ENCODE assay signal across 30 mouse cellular contexts in the genomic region with DNA sequence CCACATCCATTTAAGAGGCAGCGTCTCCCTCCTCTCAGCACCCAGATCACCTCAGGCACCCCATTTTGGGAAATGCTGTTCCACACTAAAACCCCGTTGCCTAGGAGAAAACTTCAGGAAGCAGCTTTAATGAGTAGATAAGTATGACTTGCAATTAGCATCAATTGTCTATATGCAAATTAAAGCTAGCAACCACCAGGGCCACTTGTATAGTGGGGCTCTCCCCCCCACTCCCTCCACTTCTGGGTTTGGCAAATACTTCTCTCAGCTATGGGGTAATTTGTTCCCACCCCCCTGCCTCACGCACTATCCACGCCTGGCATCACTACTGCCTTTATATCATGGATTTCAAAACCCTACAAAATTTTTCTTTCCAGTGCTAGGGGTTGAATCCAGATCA. TPM values are rescaled to one million over a fixed set of nuclear protein-coding genes. Genes with fewer than 3 reads are reported as not detected.
DNase-seq lines count a peak whose midpoint lies in the region; ATAC-seq lines count a peak whose summit lies in the region.
"Had no signal": no experiment of that assay in that cellular context is flagged by ENCODE, and none has a peak within 500 bp of the region (broad histone marks: within the 10 kb centered on the region; RNA-seq: fewer than 3 reads in every experiment).

No protein-coding gene starts in this region.

- DNase-seq in forebrain, embryonic 11.5 days (ENCODE audit: low spot score), result no peak
- DNase-seq in left cerebral cortex, postnatal 14 days (ENCODE audit: low spot score in 2 of 2), result peak; percentile 41 to 42
- DNase-seq in left cerebral cortex, adult 18-20 months (ENCODE audit: low spot score in 2 of 2), result no peak
- peak; percentile 73 for DNase-seq in forebrain, embryonic 14.5 days (ENCODE audit: low spot score)
- DNase-seq in urinary bladder, postnatal 10 days (ENCODE audit: low spot score), result no peak
- DNase-seq: adrenal gland, postnatal 14 days; cerebellum, adult 2 months; cerebellum, postnatal 25 days; gastrocnemius, postnatal 36 days; heart, adult 18-20 months; heart, postnatal 4 days; kidney, postnatal 25 days; liver; lung, adult 2 months; lung, postnatal 10 days; right cerebral cortex, postnatal 14 days; thymus, postnatal 4 days had no signal

- H3K4me2 ChIP-seq in forebrain, embryonic 13.5 days, result no peak overlapping the region
- H3K4me2 ChIP-seq in forebrain, embryonic 11.5 days (ENCODE audit: low read depth, low read length, severe bottlenecking), result no peak overlapping the region
- no peak overlapping the region for H3K4me2 ChIP-seq in forebrain, embryonic 14.5 days (ENCODE audit: low read length)
- H3K4me2 ChIP-seq in neural tube, embryonic 15.5 days, result no peak overlapping the region
- H3K4me2 ChIP-seq in kidney, embryonic 14.5 days (replicated peaks; ENCODE audit: low read depth, low read length), result no peak overlapping the region
- H3K4me2 ChIP-seq: embryonic facial prominence, embryonic 15.5 days; heart, embryonic 12.5 days; kidney, embryonic 15.5 days; midbrain, embryonic 13.5 days had no signal

- no peaks in the 10 kb centered on the region for H3K27me3 ChIP-seq in forebrain, embryonic 13.5 days
- no peaks in the 10 kb centered on the region for H3K27me3 ChIP-seq in forebrain, embryonic 11.5 days (ENCODE audit: control insufficient read depth, insufficient read depth, low read length)
- H3K27me3 ChIP-seq in forebrain, embryonic 14.5 days (replicated peaks; ENCODE audit: control insufficient read depth, insufficient read depth, low read length), result no peaks in the 10 kb centered on the region
- H3K27me3 ChIP-seq in neural tube, embryonic 15.5 days (replicated peaks), result no peaks in the 10 kb centered on the region
- H3K27me3 ChIP-seq in kidney, embryonic 14.5 days (ENCODE audit: control insufficient read depth, insufficient read depth, low read length), result peaks cover 4% of the 10 kb centered on the region; the same call in 1 of the 2 replicates
- H3K27me3 ChIP-seq: embryonic facial prominence, embryonic 15.5 days; heart, embryonic 12.5 days; midbrain, embryonic 13.5 days; Patski had no signal

- H3K4me1 ChIP-seq in forebrain, embryonic 13.5 days, result peaks cover 44% of the 10 kb centered on the region
- H3K4me1 ChIP-seq in forebrain, embryonic 11.5 days (replicated peaks; ENCODE audit: control insufficient read depth, insufficient read depth, low read length), result peaks cover 2% of the 10 kb centered on the region; the same call in 1 of the 2 replicates
- peaks cover 20% of the 10 kb centered on the region for H3K4me1 ChIP-seq in forebrain, embryonic 14.5 days (ENCODE audit: control insufficient read depth, insufficient read depth, low read length)
- H3K4me1 ChIP-seq in neural tube, embryonic 15.5 days, result peaks cover 28% of the 10 kb centered on the region
- no peaks in the 10 kb centered on the region for H3K4me1 ChIP-seq in kidney, embryonic 14.5 days (ENCODE audit: control insufficient read depth, insufficient read depth, low read length)
- H3K4me1 ChIP-seq: kidney, embryonic 15.5 days had no signal

- peak; percentile 56 for ATAC-seq in forebrain, embryonic 13.5 days
- no peak; the same call in 1 of the 2 replicates for ATAC-seq in forebrain, embryonic 11.5 days (replicated peaks; ENCODE audit: low FRiP score)
- ATAC-seq in forebrain, embryonic 14.5 days, result peak; percentile 69
- ATAC-seq in neural tube, embryonic 15.5 days (ENCODE audit: low FRiP score), result no peak
- no peak for ATAC-seq in kidney, embryonic 14.5 days (ENCODE audit: low FRiP score, low TSS enrichment)
- ATAC-seq: intestine, postnatal 0 days; midbrain, embryonic 13.5 days; Patski had no signal

- H3K9ac ChIP-seq in forebrain, embryonic 13.5 days, result no peak overlapping the region
- no peak overlapping the region; the same call in 1 of the 2 replicates for H3K9ac ChIP-seq in forebrain, embryonic 11.5 days (ENCODE audit: low read length)
- no peak overlapping the region for H3K9ac ChIP-seq in forebrain, embryonic 14.5 days (ENCODE audit: low read length)
- no peak overlapping the region for H3K9ac ChIP-seq in neural tube, embryonic 15.5 days (replicated peaks)
- no peak overlapping the region for H3K9ac ChIP-seq in kidney, embryonic 14.5 days (ENCODE audit: low read depth, low read length)
- H3K9ac ChIP-seq: embryonic facial prominence, embryonic 15.5 days; heart, embryonic 12.5 days; kidney, embryonic 15.5 days; liver, embryonic 14.5 days; midbrain, embryonic 13.5 days had no signal

- intact Hi-C loops in left cerebral cortex, postnatal 14 days (cut with DNase I), result loop anchor here (5.0 kb wide), 1 partner anchor 38 kb away; no protein-coding TSS in a partner anchor

- no peaks in the 10 kb centered on the region for H3K9me3 ChIP-seq in forebrain, embryonic 13.5 days (replicated peaks)
- H3K9me3 ChIP-seq in forebrain, embryonic 11.5 days (ENCODE audit: control insufficient read depth, low read length), result no peaks in the 10 kb centered on the region
- H3K9me3 ChIP-seq in forebrain, embryonic 14.5 days (replicated peaks; ENCODE audit: control insufficient read depth, low read length), result no peaks in the 10 kb centered on the region
- no peaks in the 10 kb centered on the region for H3K9me3 ChIP-seq in neural tube, embryonic 15.5 days (replicated peaks)
- no peaks in the 10 kb centered on the region for H3K9me3 ChIP-seq in kidney, embryonic 14.5 days (ENCODE audit: control insufficient read depth, low read length)
- H3K9me3 ChIP-seq: embryonic facial prominence, embryonic 10.5 days; embryonic facial prominence, embryonic 15.5 days; heart, embryonic 12.5 days; kidney, embryonic 15.5 days; midbrain, embryonic 13.5 days had no signal

- H3K27ac ChIP-seq in forebrain, embryonic 13.5 days, result peak overlapping the region; percentile 44
- no peak overlapping the region for H3K27ac ChIP-seq in forebrain, embryonic 11.5 days (ENCODE audit: low read depth, low read length)
- H3K27ac ChIP-seq in forebrain, embryonic 14.5 days (ENCODE audit: low read depth, low read length), result peak overlapping the region; percentile 55; the same call in 1 of the 2 replicates
- H3K27ac ChIP-seq in neural tube, embryonic 15.5 days (replicated peaks), result peak overlapping the region; percentile 58
- no peak overlapping the region for H3K27ac ChIP-seq in kidney, embryonic 14.5 days (ENCODE audit: low read depth, low read length)
- H3K27ac ChIP-seq: embryonic facial prominence, embryonic 10.5 days; embryonic facial prominence, embryonic 15.5 days; kidney, embryonic 15.5 days; liver, embryonic 14.5 days; macrophage; midbrain, embryonic 13.5 days had no signal

- WGBS in forebrain, embryonic 13.5 days, result 20% methylated on average over 4 of the region's 4 CpGs
- WGBS in forebrain, embryonic 11.5 days, result 62% methylated on average over 4 of the region's 4 CpGs
- WGBS in forebrain, embryonic 14.5 days, result 13% methylated on average over 4 of the region's 4 CpGs
- WGBS in neural tube, embryonic 15.5 days, result 43% methylated on average over 4 of the region's 4 CpGs
- WGBS in kidney, embryonic 14.5 days, result 92% methylated on average over 4 of the region's 4 CpGs

- H3K36me3 ChIP-seq in forebrain, embryonic 13.5 days (ENCODE audit: poor library complexity, severe bottlenecking), result peaks cover 29% of the 10 kb centered on the region
- H3K36me3 ChIP-seq in forebrain, embryonic 11.5 days (ENCODE audit: control insufficient read depth, insufficient read depth, low read length), result no peaks in the 10 kb centered on the region; the same call in 1 of the 2 replicates
- peaks cover 14% of the 10 kb centered on the region for H3K36me3 ChIP-seq in forebrain, embryonic 14.5 days (ENCODE audit: control insufficient read depth, insufficient read depth, low read length)
- H3K36me3 ChIP-seq in neural tube, embryonic 15.5 days, result peaks cover 22% of the 10 kb centered on the region
- peaks cover 25% of the 10 kb centered on the region; the same call in 1 of the 2 replicates for H3K36me3 ChIP-seq in kidney, embryonic 14.5 days (ENCODE audit: control insufficient read depth, insufficient read depth, low read length)

- H3K4me3 ChIP-seq in forebrain, embryonic 13.5 days, result no peak overlapping the region
- no peak overlapping the region for H3K4me3 ChIP-seq in forebrain, embryonic 11.5 days (ENCODE audit: low read depth, low read length)
- no peak overlapping the region for H3K4me3 ChIP-seq in forebrain, embryonic 14.5 days (ENCODE audit: low read depth, low read length)
- H3K4me3 ChIP-seq in neural tube, embryonic 15.5 days (replicated peaks), result no peak overlapping the region
- no peak overlapping the region for H3K4me3 ChIP-seq in kidney, embryonic 14.5 days (ENCODE audit: low read length)
- H3K4me3 ChIP-seq: embryonic facial prominence, embryonic 10.5 days; embryonic facial prominence, embryonic 15.5 days; heart, embryonic 12.5 days; kidney, embryonic 15.5 days; midbrain, embryonic 13.5 days had no signal

RNA-seq across cellular contexts. Expression of gene Dpf1, which starts 41.8 kb away (rescaled TPM):
- polyA plus RNA-seq in forebrain, embryonic 13.5 days (2015; fragmentation: Nextera tagmentation; extraction: Ambion mirVana), result 165 and 182 TPM in 2 replicates
- 76.0 and 88.3 TPM in 2 replicates for polyA plus RNA-seq in forebrain, embryonic 11.5 days (2014; fragmentation: Nextera tagmentation; extraction: Ambion mirVana)
- total RNA-seq in left cerebral cortex, postnatal 14 days (2021), result 100 to 1,000 TPM in 1 of 2 experiments, 10 to 100 TPM in 1; 97.6 to 105 TPM
- total RNA-seq in left cerebral cortex, adult 18-20 months (2021), result 100 to 1,000 TPM; 107 to 120 TPM
- 167 and 205 TPM in 2 replicates for polyA plus RNA-seq in forebrain, embryonic 14.5 days (2014; fragmentation: Nextera tagmentation; extraction: Ambion mirVana)
- polyA plus RNA-seq in neural tube, embryonic 15.5 days (2015; fragmentation: Nextera tagmentation; extraction: Ambion mirVana), result 148 and 198 TPM in 2 replicates
- polyA plus RNA-seq in kidney, embryonic 14.5 days (2014; fragmentation: Nextera tagmentation; extraction: Ambion mirVana), result 4.5 and 5.5 TPM in 2 replicates

RNA-seq across cellular contexts. Expression of gene Ppp1r14a, which starts 56.4 kb away (rescaled TPM):
- 14.9 and 17.2 TPM in 2 replicates for polyA plus RNA-seq in forebrain, embryonic 13.5 days (2015; fragmentation: Nextera tagmentation; extraction: Ambion mirVana)
- polyA plus RNA-seq in forebrain, embryonic 11.5 days (2014; fragmentation: Nextera tagmentation; extraction: Ambion mirVana), result 12.5 and 13.3 TPM in 2 replicates
- 1 to 10 TPM; 6.6 to 8.0 TPM for total RNA-seq in left cerebral cortex, postnatal 14 days (2021)
- total RNA-seq in left cerebral cortex, adult 18-20 months (2021), result 10 to 100 TPM; 16.8 to 18.3 TPM
- 5.7 and 9.8 TPM in 2 replicates for polyA plus RNA-seq in forebrain, embryonic 14.5 days (2014; fragmentation: Nextera tagmentation; extraction: Ambion mirVana)
- 2.8 and 13.3 TPM in 2 replicates for polyA plus RNA-seq in neural tube, embryonic 15.5 days (2015; fragmentation: Nextera tagmentation; extraction: Ambion mirVana)
- 19.3 and 27.7 TPM in 2 replicates for polyA plus RNA-seq in kidney, embryonic 14.5 days (2014; fragmentation: Nextera tagmentation; extraction: Ambion mirVana)
- total RNA-seq: megakaryocyte-erythroid progenitor cell, adult 5-6 weeks had no signal
- polyA plus RNA-seq: macrophage had no signal

Comparison
In these comparisons a context has a peak if more than half of its experiments do, and no peak if none do; other contexts are left out.
1. ATAC-seq: peak in forebrain, embryonic 13.5 days (single experiment) and forebrain, embryonic 14.5 days (single experiment); none in forebrain, embryonic 11.5 days (single experiment), neural tube, embryonic 15.5 days (single experiment) and kidney, embryonic 14.5 days (single experiment).
2. H3K27ac ChIP-seq: peak in forebrain, embryonic 13.5 days (single experiment), forebrain, embryonic 14.5 days (single experiment) and neural tube, embryonic 15.5 days (single experiment); none in forebrain, embryonic 11.5 days (single experiment) and kidney, embryonic 14.5 days (single experiment).
3. DNase-seq: peak in left cerebral cortex, postnatal 14 days (2 of 2) and forebrain, embryonic 14.5 days (single experiment); none in forebrain, embryonic 11.5 days (single experiment), left cerebral cortex, adult 18-20 months (0 of 2) and urinary bladder, postnatal 10 days (single experiment).
4. RNA of gene Dpf1, which starts 41.8 kb away (polyA plus RNA-seq): 148 to 198 TPM in neural tube, embryonic 15.5 days, 167 to 205 TPM in forebrain, embryonic 14.5 days, 165 to 182 TPM in forebrain, embryonic 13.5 days and 76.0 to 88.3 TPM in forebrain, embryonic 11.5 days; 4.5 to 5.5 TPM in kidney, embryonic 14.5 days; every median in the first group is over 10 times any median in the second.